Mouse (Mus musculus) midbrain, postnatal 0 days (tissue): ENCODE measurements around the gene Tmem18. TPM values are rescaled to one million over a fixed set of nuclear protein-coding genes. Genes with fewer than 3 reads are reported as not detected.

Experiments
- ATAC-seq: fragments of 200-750 bp; cut with Nextera tagmentation; 2 replicates; pipeline ENCODE4 v1.8.0; 2017; ENCODE audit warnings: moderate number of reproducible peaks, mild to moderate bottlenecking, moderate TSS enrichment, moderate library complexity; ENCODE audit not compliant: low FRiP score
- DNase-seq: peaks from one replicate; pipeline ENCODE4 v3.0.0-alpha.2; 2015; ENCODE audit warnings: low spot score
- H3K27ac ChIP-seq: fragments of 300-500 bp; sonication (generic); 2 replicates; pipeline ENCODE4 v1.5.1; 2014; ENCODE audit warnings: low read depth, mild to moderate bottlenecking, low read length, mixed read lengths
- H3K27me3 ChIP-seq: fragments of 300-500 bp; sonication (generic); 2 replicates; pipeline ENCODE4 v1.6.1; 2014; ENCODE audit warnings: low read length, control low read depth, mixed read lengths; ENCODE audit not compliant: insufficient read depth
- H3K36me3 ChIP-seq: fragments of 300-500 bp; sonication (generic); 2 replicates; pipeline ENCODE4 v1.6.1; 2014; ENCODE audit warnings: low read length, control low read depth, mixed read lengths; ENCODE audit not compliant: insufficient read depth
- H3K4me1 ChIP-seq: fragments of 300-500 bp; sonication (generic); 2 replicates; pipeline ENCODE4 v1.6.1; 2014; ENCODE audit warnings: mild to moderate bottlenecking, control low read depth, antibody characterized with exemption, low read length, mixed read lengths; ENCODE audit not compliant: insufficient read depth
- H3K4me2 ChIP-seq: fragments of 300-500 bp; sonication (generic); 2 replicates; pipeline ENCODE4 v1.6.1; 2014; ENCODE audit warnings: low read depth, mild to moderate bottlenecking, low read length, mixed read lengths; ENCODE audit not compliant: poor library complexity, severe bottlenecking
- H3K4me3 ChIP-seq: fragments of 300-500 bp; sonication (generic); 2 replicates; pipeline ENCODE4 v1.5.1; 2014; ENCODE audit warnings: low read depth, mild to moderate bottlenecking, low read length, moderate library complexity
- H3K9ac ChIP-seq: fragments of 300-500 bp; sonication (generic); replicated peaks from 2 replicates; pipeline ENCODE4 v1.6.1; 2014; ENCODE audit warnings: mild to moderate bottlenecking, low read length, moderate library complexity, mixed read lengths; ENCODE audit not compliant: poor library complexity, severe bottlenecking
- H3K9me3 ChIP-seq: fragments of 300-500 bp; sonication (generic); 2 replicates; pipeline ENCODE4 v1.6.1; 2016; ENCODE audit warnings: low read length, control low read depth
- CTCF ChIP-seq: IDR thresholded peaks from 2 replicates; pipeline ENCODE4 v1.5.1; 2016; ENCODE audit warnings: antibody characterized with exemption, mild to moderate bottlenecking
- WGBS: fragments of 180-500 bp; shearing (Covaris S2); extraction: QIAGEN DNeasy Blood & Tissue Kit; methylation state at CpG from one replicate; pipeline ENCODE4 v1.1.7; 2014; 5-methylcytosine and 5-hydroxymethylcytosine counted together
- polyA plus RNA-seq: library from polyadenylated mRNA; unstranded; fragments of >200 nt; fragmentation: Nextera tagmentation; extraction: Ambion mirVana; gene quantifications from 2 replicates; pipeline ENCODE4 v1.2.1, GENCODE M21; 2015
- total RNA-seq: library from RNA; depleted of rRNA; stranded (reverse); fragments of >200 nt; gene quantifications from 2 replicates; pipeline ENCODE4 v1.2.3, GENCODE M21; 2014

Tmem18 gene
- total and polyA plus RNA-seq, 2 experiments from 2014 or later: 42.7 to 43.9 TPM

- TF ChIP-seq CTCF: no peak
- Histone ChIP-seq H3K4me2 (no peak overlapping the region), H3K9ac (no peak overlapping the region), H3K27me3 (no peaks in the 10 kb centered on the region), H3K36me3 (no peaks in the 10 kb centered on the region), H3K4me3 (no peak overlapping the region), H3K9me3 (no peaks in the 10 kb centered on the region), H3K27ac (no peak overlapping the region), H3K4me1 (peaks cover 5% of the 10 kb centered on the region)
- ATAC-seq (no peak), DNase-seq (no peak)
- 82% methylated on average over 10 of the region's 10 CpGs for WGBS
Observed at GRCm38 (mm10) chr12:30581277-30581676, 2.9 kb upstream of the Tmem18 start.

GRCm38 (mm10) chr12:30583586-30584355 lies 455 bp upstream of the Tmem18 start:
- H3K27me3 ChIP-seq: no peaks in the 10 kb centered on the region
- peaks cover 15% of the 10 kb centered on the region for H3K36me3 ChIP-seq
- 13% methylated on average over 12 of the region's 12 CpGs for WGBS
- peak overlapping the region; percentile 64 for H3K4me3 ChIP-seq
- ATAC-seq (peak; percentile 50; the same call in 1 of the 2 replicates), DNase-seq (no peak)
- peak overlapping the region; percentile 75 for H3K4me2 ChIP-seq
- no peak for TF ChIP-seq CTCF
- no peaks in the 10 kb centered on the region for H3K9me3 ChIP-seq
- peak overlapping the region; percentile 81 for H3K9ac ChIP-seq
- no peak overlapping the region for H3K27ac ChIP-seq
- peaks cover 5% of the 10 kb centered on the region for H3K4me1 ChIP-seq

DNA sequence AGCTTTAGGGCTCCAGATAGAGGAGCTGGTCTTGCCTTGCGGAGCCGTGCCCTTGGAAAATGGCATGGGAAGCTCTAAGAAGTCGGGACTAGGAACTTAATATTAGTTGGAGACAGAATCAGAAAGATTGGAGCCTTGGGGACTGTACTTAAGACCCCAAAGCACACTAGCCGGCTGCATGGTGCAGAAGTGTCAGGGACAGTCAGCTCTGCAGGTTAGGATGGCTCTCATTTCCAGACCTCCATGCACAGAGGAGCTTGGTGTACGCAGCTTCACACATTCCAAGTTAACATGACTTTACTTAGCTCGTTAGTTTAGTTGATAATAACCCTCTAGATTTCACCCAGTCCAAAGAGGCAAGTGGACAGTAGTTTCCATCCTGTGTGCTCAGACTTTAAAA lies 637 bp downstream of the Tmem18 start:
- no peak for TF ChIP-seq CTCF
- Histone ChIP-seq H3K36me3 (peaks cover 16% of the 10 kb centered on the region), H3K27me3 (no peaks in the 10 kb centered on the region), H3K4me1 (peaks cover 5% of the 10 kb centered on the region), H3K9ac (peak overlapping the region; percentile 81), H3K4me2 (peak overlapping the region; percentile 75), H3K9me3 (no peaks in the 10 kb centered on the region), H3K4me3 (peak overlapping the region; percentile 64), H3K27ac (peak overlapping the region; percentile 84)
- DNase-seq (no peak), ATAC-seq (peak; percentile 26; the same call in 1 of the 2 replicates)
- WGBS: 6% methylated on average over 6 of the region's 6 CpGs

DNA sequence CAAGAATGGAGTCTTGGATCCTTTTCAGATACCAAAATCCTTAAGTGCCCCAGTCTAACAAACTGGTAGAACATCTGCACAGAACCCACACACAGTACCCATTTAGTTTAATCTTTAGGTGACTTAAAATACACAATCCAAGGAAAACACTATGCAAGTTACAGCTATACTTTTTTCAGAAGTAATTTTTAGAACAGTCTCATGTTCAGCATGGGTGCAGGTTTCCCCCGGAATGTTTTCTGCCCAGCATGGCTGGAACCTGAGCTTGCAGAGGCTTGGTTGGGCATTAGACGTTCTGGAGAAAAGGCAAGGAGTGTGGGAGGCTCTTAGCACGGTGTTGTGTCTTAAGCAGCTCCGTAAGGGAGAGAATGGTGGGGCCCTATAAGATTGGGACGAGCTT lies 7.6 kb downstream of the Tmem18 start:
- Histone ChIP-seq H3K36me3 (peaks cover 19% of the 10 kb centered on the region), H3K27me3 (no peaks in the 10 kb centered on the region), H3K9ac (no peak overlapping the region), H3K9me3 (no peaks in the 10 kb centered on the region), H3K4me1 (no peaks in the 10 kb centered on the region), H3K27ac (no peak overlapping the region), H3K4me3 (no peak overlapping the region), H3K4me2 (no peak overlapping the region)
- no peak for TF ChIP-seq CTCF
- ATAC-seq (no peak), DNase-seq (no peak)
- WGBS: 91% methylated on average over 5 of the region's 5 CpGs

- no peaks in the 10 kb centered on the region; the same call in 1 of the 2 replicates for H3K36me3 ChIP-seq
- WGBS: 39% methylated on average over 8 of the region's 8 CpGs
- H3K4me1 ChIP-seq: no peaks in the 10 kb centered on the region
- H3K4me3 ChIP-seq: no peak overlapping the region
- H3K9me3 ChIP-seq: no peaks in the 10 kb centered on the region
- no peak overlapping the region for H3K4me2 ChIP-seq
- no peak overlapping the region for H3K27ac ChIP-seq
- no peak overlapping the region for H3K9ac ChIP-seq
- DNase-seq (peak; percentile 87), ATAC-seq (peak; percentile 80; the same call in 1 of the 2 replicates)
- TF ChIP-seq CTCF: peak; percentile 98
- no peaks in the 10 kb centered on the region for H3K27me3 ChIP-seq
Observed at GRCm38 (mm10) chr12:30596818-30597407, 12.7 kb downstream of the Tmem18 start.

DNA sequence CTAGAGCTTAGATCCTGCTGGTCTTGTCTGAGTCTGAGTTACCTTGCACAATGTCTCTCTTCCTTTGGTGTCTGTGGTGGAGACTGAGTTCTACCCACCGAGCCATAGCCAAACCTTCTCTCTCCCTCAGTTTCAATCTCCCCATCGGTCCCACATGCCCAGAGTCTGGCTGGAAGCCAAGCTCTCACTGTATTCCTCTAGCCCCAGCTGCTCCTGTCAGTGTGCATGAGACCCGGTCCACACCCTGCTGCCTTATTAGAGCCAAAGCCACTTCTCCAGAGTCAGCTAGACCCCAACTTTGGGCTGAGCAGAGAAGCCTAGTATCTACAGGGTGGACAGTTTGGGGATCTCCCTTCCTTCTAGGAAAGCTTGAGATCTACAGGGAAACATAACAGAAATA lies 14.7 kb downstream of the Tmem18 start:
- H3K27ac ChIP-seq: no peak overlapping the region
- no peak overlapping the region for H3K4me3 ChIP-seq
- no peak for TF ChIP-seq CTCF
- DNase-seq: peak; percentile 43
- H3K9ac ChIP-seq: no peak overlapping the region
- ATAC-seq: no peak
- 49% methylated on average over 3 of the region's 3 CpGs for WGBS
- H3K4me1 ChIP-seq: no peaks in the 10 kb centered on the region
- no peaks in the 10 kb centered on the region for H3K36me3 ChIP-seq
- H3K4me2 ChIP-seq: no peak overlapping the region
- H3K9me3 ChIP-seq: no peaks in the 10 kb centered on the region
- H3K27me3 ChIP-seq: no peaks in the 10 kb centered on the region
